Mouse (Mus musculus): ENCODE results near the gene H2-Ke6.

DNA sequence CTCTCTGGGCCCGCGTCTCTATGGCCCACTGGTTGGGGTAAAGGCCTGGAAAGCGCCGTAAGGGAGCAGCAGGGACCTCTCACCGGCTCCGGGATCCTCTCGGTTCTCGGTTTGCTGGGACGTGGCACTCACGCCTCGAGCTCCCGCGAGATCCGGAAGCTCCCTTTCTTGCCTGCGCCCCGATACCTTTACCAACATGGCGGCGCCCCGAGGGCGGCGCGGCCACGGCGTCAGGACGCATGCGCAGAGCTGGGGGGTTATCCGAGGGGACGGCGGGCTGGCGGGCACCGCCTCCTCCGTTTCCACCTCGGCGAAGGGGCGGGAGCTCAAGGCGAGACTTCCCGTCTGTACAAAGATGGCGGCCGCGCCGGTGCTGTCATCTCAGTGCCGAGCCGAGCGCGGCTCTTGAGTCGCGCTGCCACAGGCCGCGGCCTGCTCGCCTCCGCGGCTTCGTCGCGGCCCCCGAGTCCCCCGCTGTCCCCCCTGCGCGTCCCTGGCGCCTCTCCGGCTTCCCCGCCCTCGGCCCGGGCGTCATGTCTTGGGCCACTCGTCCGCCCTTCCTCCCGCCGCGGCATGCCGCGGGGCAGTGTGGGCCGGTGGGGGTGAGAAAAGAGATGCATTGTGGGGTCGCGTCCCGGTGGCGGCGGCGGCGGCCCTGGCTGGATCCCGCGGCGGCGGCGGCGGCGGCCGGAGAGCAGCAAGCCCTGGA, 3.8 kb upstream of the H2-Ke6 start, which contains the start of the genes Slc39a7 and Rxrb:
- TF ChIP-seq CTCF (IDR thresholded peaks at IDR 0.05; ENCODE audit: low read depth, low read length) (no peak), TAL1 (conservative IDR thresholded peaks at IDR 0.05; ENCODE audit: low read depth, low read length) (no peak), POLR2AphosphoS5 (IDR thresholded peaks at IDR 0.05; ENCODE audit: insufficient replicate concordance, low read depth, low read length) (no peak), GATA1 (IDR thresholded peaks at IDR 0.05; ENCODE audit: borderline replicate concordance, low read length) (no peak)

Measured in G1E (cell line).